Mouse (Mus musculus) testis, adult 2 months (tissue): ENCODE measurements at regions not wholly inside any gene's neighbourhood (a gene's known extent, or its start where the extent isn't known, plus 50 kb on each side); places are given as distances from the start of the nearest gene placed in this dataset.
"Not testable (repeated sequence)": the region's sequence is repeated elsewhere in the genome, so short reads cannot be mapped to it uniquely, and the experiment has no call there.

ENCODE experiments used
- H3K27ac ChIP-seq: fragments of 200-500 bp; 2 replicates; pipeline ENCODE4 v1.5.1; 2012; ENCODE audit warnings: low read depth, low read length; ENCODE audit not compliant: control insufficient read depth, insufficient read depth
- H3K27me3 ChIP-seq: fragments of 200-500 bp; 2 replicates; pipeline ENCODE4 v1.6.1; 2012; ENCODE audit warnings: mild to moderate bottlenecking, low read length, moderate library complexity; ENCODE audit not compliant: control insufficient read depth, insufficient read depth
- H3K36me3 ChIP-seq: fragments of 200-500 bp; 2 replicates; pipeline ENCODE4 v1.6.1; 2012; ENCODE audit warnings: mild to moderate bottlenecking, low read length; ENCODE audit not compliant: control insufficient read depth, insufficient read depth
- H3K4me1 ChIP-seq: fragments of 200-500 bp; 2 replicates; pipeline ENCODE4 v1.6.1; 2012; ENCODE audit warnings: low read length; ENCODE audit not compliant: control insufficient read depth, insufficient read depth
- H3K4me3 ChIP-seq: fragments of 200-500 bp; 2 replicates; pipeline ENCODE4 v1.5.1; 2012; ENCODE audit warnings: low read depth, mild to moderate bottlenecking, low read length, moderate library complexity, mixed read lengths; ENCODE audit not compliant: control insufficient read depth
- CTCF ChIP-seq: fragments of 200-500 bp; IDR thresholded peaks from 2 replicates; pipeline ENCODE4 v1.5.1; 2012; ENCODE audit warnings: low read depth, mild to moderate bottlenecking, inconsistent platforms, low read length, moderate library complexity; ENCODE audit not compliant: control insufficient read depth, insufficient read depth, insufficient replicate concordance
- POLR2A ChIP-seq: fragments of 200-500 bp; IDR thresholded peaks from 2 replicates; pipeline ENCODE4 v1.6.1; 2012; ENCODE audit warnings: low read depth, mild to moderate bottlenecking, inconsistent platforms, low read length, moderate library complexity; ENCODE audit not compliant: control insufficient read depth

GRCm38 (mm10) chr12:113597163-113597562, 53.5 kb downstream of the Adam6a start:
- H3K4me3 ChIP-seq, H3K36me3 ChIP-seq, H3K4me1 ChIP-seq, H3K27me3 ChIP-seq, H3K27ac ChIP-seq: not testable (repeated sequence)

GRCm38 (mm10) chr12:113610924-113611323, 67.2 kb downstream of the Adam6a start:
- no peaks in the 10 kb centered on the region for H3K4me1 ChIP-seq
- H3K27ac ChIP-seq: no peak overlapping the region
- no peaks in the 10 kb centered on the region for H3K36me3 ChIP-seq
- no peaks in the 10 kb centered on the region for H3K27me3 ChIP-seq
- TF ChIP-seq CTCF: peak; percentile 58; the same call in 1 of the 2 replicates
- TF ChIP-seq POLR2A: no peak
- no peak overlapping the region for H3K4me3 ChIP-seq

DNA sequence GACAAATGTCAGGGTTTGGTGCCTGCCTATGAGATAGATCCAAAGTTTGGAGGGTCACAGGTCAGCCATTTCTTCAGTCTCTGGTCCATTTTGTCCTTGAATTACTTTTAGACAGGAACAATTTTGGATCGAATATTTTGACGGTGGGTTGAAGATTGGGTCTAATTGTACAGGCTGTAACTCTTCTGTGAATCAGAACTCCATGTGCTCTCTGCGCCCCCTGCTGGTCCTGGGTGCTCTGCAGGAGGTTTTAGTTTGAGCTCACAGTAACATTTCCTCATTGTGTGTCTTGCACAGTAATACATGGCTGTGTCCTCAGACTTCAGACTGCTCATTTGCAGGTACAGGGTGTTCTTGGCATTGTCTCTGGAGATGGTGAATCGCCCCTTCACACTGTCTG, 81.5 kb downstream of the Adam6a start:
- not testable (repeated sequence) for H3K4me3 ChIP-seq, H3K36me3 ChIP-seq, H3K27ac ChIP-seq, H3K4me1 ChIP-seq, H3K27me3 ChIP-seq

DNA sequence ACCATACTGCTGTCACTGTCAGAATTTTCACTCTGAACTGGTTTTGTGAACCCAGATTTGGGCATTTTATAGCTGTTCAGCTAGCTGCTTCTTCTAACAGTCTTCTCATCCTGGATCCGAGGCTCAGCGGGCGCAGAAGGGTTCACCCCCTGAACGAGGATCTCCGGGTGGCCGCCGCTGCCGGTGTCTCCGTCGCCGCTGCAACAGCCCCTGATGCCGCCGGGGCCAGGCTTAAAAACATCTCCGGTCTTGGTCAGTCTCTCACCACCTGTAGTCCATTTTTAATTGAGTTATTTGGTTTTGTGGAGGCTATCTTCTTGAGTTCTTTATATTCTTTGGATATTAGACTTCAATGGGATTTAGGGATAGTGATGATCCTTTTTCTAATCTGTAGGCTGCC, 87.1 kb downstream of the Adam6a start:
- not testable (repeated sequence) for H3K4me1 ChIP-seq, H3K27ac ChIP-seq, H3K36me3 ChIP-seq, H3K4me3 ChIP-seq, H3K27me3 ChIP-seq
